In the genomic region with DNA sequence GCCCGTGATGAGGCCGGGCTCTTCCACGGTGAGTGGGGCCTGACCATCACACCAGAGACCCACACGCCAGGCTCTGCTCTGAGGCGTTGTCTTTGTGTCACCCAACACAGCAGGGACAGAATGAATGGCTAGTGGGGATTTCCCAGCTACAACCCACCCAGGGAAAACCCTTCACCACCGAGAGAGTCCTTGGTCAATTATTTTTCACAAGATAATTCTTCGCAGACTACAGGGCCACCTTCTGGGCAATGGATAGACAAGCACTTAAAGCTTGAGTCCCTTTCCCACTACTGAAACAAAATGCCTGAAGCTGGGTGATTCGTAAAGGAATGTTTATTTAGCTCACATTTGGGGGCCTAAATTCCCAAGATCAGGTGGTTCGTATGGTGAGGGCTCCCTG, we compare ENCODE assay signal across 1 mouse cellular context.
TF ChIP-seq lines count a peak whose summit lies in the region.

No protein-coding gene starts in this region.

TF ChIP-seq in CH12.LX, 34 proteins besides CTCF, POLR2A, EP300 and RAD21:
- peak; percentile 47; the same call in 1 of the 2 replicates for TF ChIP-seq SMC3 (IDR thresholded peaks at IDR 0.05; ENCODE audit: low read depth, low read length)
- no peak for TF ChIP-seq PAX5 (IDR thresholded peaks at IDR 0.05; ENCODE audit: low read length)
- TF ChIP-seq ELF1 (IDR thresholded peaks at IDR 0.05; ENCODE audit: low read depth, low read length): 0 out of 2 replicates have a peak, but pooled peaks have one; percentile 2
- no peak for TF ChIP-seq TCF12 (IDR thresholded peaks at IDR 0.05; ENCODE audit: low read depth, low read length)
- no peak for TF ChIP-seq RCOR1 (conservative IDR thresholded peaks at IDR 0.05; ENCODE audit: low read depth, low read length)
- TF ChIP-seq MAX (IDR thresholded peaks at IDR 0.05; ENCODE audit: low read length): no peak
- no peak for TF ChIP-seq SIN3A (IDR thresholded peaks at IDR 0.05; ENCODE audit: low read length)
- TF ChIP-seq JUN (IDR thresholded peaks at IDR 0.05; ENCODE audit: insufficient read depth, low read depth, low read length): no peak
- no peak for TF ChIP-seq ETS1 (conservative IDR thresholded peaks at IDR 0.05; ENCODE audit: low read depth, low read length)
- no peak for TF ChIP-seq UBTF (IDR thresholded peaks at IDR 0.05; ENCODE audit: low read depth, low read length)
- no peak for TF ChIP-seq GABPA (IDR thresholded peaks at IDR 0.05; ENCODE audit: insufficient replicate concordance, low read depth, low read length)
- TF ChIP-seq ZC3H11A (IDR thresholded peaks at IDR 0.05; ENCODE audit: low read depth, low read length): no peak
- no peak for TF ChIP-seq MAZ (IDR thresholded peaks at IDR 0.05; ENCODE audit: low read depth, low read length)
- peak; percentile 55; the same call in 1 of the 2 replicates for TF ChIP-seq IRF4 (IDR thresholded peaks at IDR 0.05; ENCODE audit: low read depth, low read length)
- peak; percentile 13; the same call in 1 of the 2 replicates for TF ChIP-seq MEF2A (IDR thresholded peaks at IDR 0.05; ENCODE audit: borderline replicate concordance, low read depth, low read length)
- TF ChIP-seq CHD2 (IDR thresholded peaks at IDR 0.05; ENCODE audit: low read length): no peak
TF ChIP-seq in CH12.LX: peak in this region for 4.
